Mouse (Mus musculus): ENCODE data around the gene Alx3. TPM values are rescaled to one million over a fixed set of nuclear protein-coding genes. Genes with fewer than 3 reads are reported as not detected.

The Alx3 gene
- total RNA-seq, 2 experiments from 2014 or later, result 0.41 to 0.42 TPM

- DNase-seq (ENCODE audit: low spot score in 2 of 2), result no peak
Measured at GRCm38 (mm10) chr3:107582875-107583767, 11.7 kb upstream of the Alx3 start.

GRCm38 (mm10) chr3:107583893-107584292 lies 10.9 kb upstream of the Alx3 start:
- DNase-seq (ENCODE audit: low spot score in 2 of 2), result no peak

GRCm38 (mm10) chr3:107586504-107586903 lies 8.3 kb upstream of the Alx3 start:
- no peak for DNase-seq (ENCODE audit: low spot score in 2 of 2)

- DNase-seq (ENCODE audit: low spot score in 2 of 2), result no peak
Measured at GRCm38 (mm10) chr3:107591612-107592011, 3.2 kb upstream of the Alx3 start.

GRCm38 (mm10) chr3:107593632-107594031 lies 1.2 kb upstream of the Alx3 start:
- DNase-seq (ENCODE audit: low spot score in 2 of 2), result no peak

- no peak for DNase-seq (ENCODE audit: low spot score in 2 of 2)
Measured at GRCm38 (mm10) chr3:107595264-107595937, 570 bp downstream of the Alx3 start.

- no peak for DNase-seq (ENCODE audit: low spot score in 2 of 2)
Measured at GRCm38 (mm10) chr3:107595938-107596461, 1.2 kb downstream of the Alx3 start.

GRCm38 (mm10) chr3:107596559-107596958 lies 1.7 kb downstream of the Alx3 start:
- DNase-seq (ENCODE audit: low spot score in 2 of 2), result no peak

GRCm38 (mm10) chr3:107597134-107597533 lies 2.3 kb downstream of the Alx3 start:
- DNase-seq (ENCODE audit: low spot score in 2 of 2), result no peak

- no peak for DNase-seq (ENCODE audit: low spot score in 2 of 2)
Measured at GRCm38 (mm10) chr3:107597586-107598389, 3.0 kb downstream of the Alx3 start.

- no peak for DNase-seq (ENCODE audit: low spot score in 2 of 2)
Measured at GRCm38 (mm10) chr3:107600127-107600526, 5.3 kb downstream of the Alx3 start.

GRCm38 (mm10) chr3:107605304-107605703 lies 10.5 kb downstream of the Alx3 start:
- DNase-seq (ENCODE audit: low spot score in 2 of 2), result peak in 1 of 2 experiments; percentile 41

GRCm38 (mm10) chr3:107607221-107607620 lies 12.4 kb downstream of the Alx3 start:
- DNase-seq (ENCODE audit: low spot score in 2 of 2), result no peak

GRCm38 (mm10) chr3:107608808-107609207 lies 14.0 kb downstream of the Alx3 start:
- DNase-seq (ENCODE audit: low spot score in 2 of 2), result no peak

- no peak for DNase-seq (ENCODE audit: low spot score in 2 of 2)
Measured at GRCm38 (mm10) chr3:107609376-107609775, 14.5 kb downstream of the Alx3 start.

GRCm38 (mm10) chr3:107611394-107611793 lies 16.6 kb downstream of the Alx3 start:
- no peak for DNase-seq (ENCODE audit: low spot score in 2 of 2)

GRCm38 (mm10) chr3:107612902-107613525 lies 18.2 kb downstream of the Alx3 start:
- DNase-seq (ENCODE audit: low spot score in 2 of 2), result peak; percentile 30 to 80

GRCm38 (mm10) chr3:107617800-107618199 lies 23.0 kb downstream of the Alx3 start:
- DNase-seq (ENCODE audit: low spot score in 2 of 2), result no peak

GRCm38 (mm10) chr3:107619911-107620310 lies 25.1 kb downstream of the Alx3 start:
- no peak for DNase-seq (ENCODE audit: low spot score in 2 of 2)

GRCm38 (mm10) chr3:107621286-107622075 lies 26.6 kb downstream of the Alx3 start:
- no peak for DNase-seq (ENCODE audit: low spot score in 2 of 2)

Measured in layer of hippocampus, adult 18-20 months (tissue).